Mouse (Mus musculus) forebrain, embryonic 16.5 days (tissue): ENCODE data around the gene Mical2. TPM values are rescaled to one million over a fixed set of nuclear protein-coding genes. Genes with fewer than 3 reads are reported as not detected.

Source experiments
- ATAC-seq: fragments of 200-750 bp; cut with Nextera tagmentation; 2 replicates; pipeline ENCODE4 v1.8.0; 2017; ENCODE audit warnings: mild to moderate bottlenecking, moderate library complexity
- H3K27ac ChIP-seq: fragments of 300-500 bp; sonication (generic); 2 replicates; pipeline ENCODE4 v1.5.1; 2014; ENCODE audit warnings: low read length, control low read depth
- H3K27me3 ChIP-seq: fragments of 300-500 bp; sonication (generic); replicated peaks from 2 replicates; pipeline ENCODE4 v1.6.1; 2014; ENCODE audit warnings: low read length; ENCODE audit not compliant: control insufficient read depth, insufficient read depth
- H3K36me3 ChIP-seq: fragments of 300-500 bp; sonication (generic); 2 replicates; pipeline ENCODE4 v1.6.1; 2014; ENCODE audit not compliant: control insufficient read depth, insufficient read depth
- H3K4me1 ChIP-seq: fragments of 300-500 bp; sonication (generic); replicated peaks from 2 replicates; pipeline ENCODE4 v1.6.1; 2014; ENCODE audit warnings: low read length; ENCODE audit not compliant: control insufficient read depth, insufficient read depth
- H3K4me2 ChIP-seq: fragments of 300-500 bp; sonication (generic); 2 replicates; pipeline ENCODE4 v1.6.1; 2014; ENCODE audit warnings: mild to moderate bottlenecking, low read length, control low read depth
- H3K4me3 ChIP-seq: fragments of 300-500 bp; sonication (generic); replicated peaks from 2 replicates; pipeline ENCODE4 v1.5.1; 2014; ENCODE audit warnings: mild to moderate bottlenecking, low read length, control low read depth
- H3K9ac ChIP-seq: fragments of 300-500 bp; sonication (generic); replicated peaks from 2 replicates; pipeline ENCODE4 v1.6.1; 2014; ENCODE audit warnings: low read depth, low read length, control low read depth
- H3K9me3 ChIP-seq: fragments of 300-500 bp; sonication (generic); 2 replicates; pipeline ENCODE4 v1.6.1; 2016; ENCODE audit warnings: low read length; ENCODE audit not compliant: control insufficient read depth
- WGBS: fragments of 180-500 bp; shearing (Covaris S2); extraction: QIAGEN DNeasy Blood & Tissue Kit; methylation state at CpG from one replicate; pipeline ENCODE4 v1.1.7; 2014; 5-methylcytosine and 5-hydroxymethylcytosine counted together
- polyA plus RNA-seq: library from polyadenylated mRNA; unstranded; fragments of >200 nt; fragmentation: Nextera tagmentation; extraction: Ambion mirVana; gene quantifications from 2 replicates; pipeline ENCODE4 v1.2.1, GENCODE M21; 2015

Gene Mical2
- polyA plus RNA-seq, 1 experiment from 2014 or later = 11.1 TPM

- no peak for ATAC-seq
- H3K9me3 ChIP-seq = no peaks in the 10 kb centered on the region
- H3K36me3 ChIP-seq = no peaks in the 10 kb centered on the region
- no peak overlapping the region for H3K9ac ChIP-seq
- 75% methylated on average over 4 of the region's 4 CpGs for WGBS
- H3K4me2 ChIP-seq = no peak overlapping the region
- H3K27ac ChIP-seq = no peak overlapping the region
- no peak overlapping the region for H3K4me3 ChIP-seq
- peaks cover 6% of the 10 kb centered on the region for H3K4me1 ChIP-seq
- no peaks in the 10 kb centered on the region for H3K27me3 ChIP-seq
These were observed 20.8 kb downstream of the Mical2 start for GRCm38 (mm10) chr7:112246442-112246841.

- H3K27ac ChIP-seq = no peak overlapping the region
- no peaks in the 10 kb centered on the region for H3K36me3 ChIP-seq
- no peaks in the 10 kb centered on the region for H3K9me3 ChIP-seq
- no peak overlapping the region for H3K4me3 ChIP-seq
- no peaks in the 10 kb centered on the region for H3K27me3 ChIP-seq
- H3K4me2 ChIP-seq = no peak overlapping the region
- H3K9ac ChIP-seq = no peak overlapping the region
- 0 out of 2 replicates have a peak, but pooled peaks cover 3% of the 10 kb centered on the region for H3K4me1 ChIP-seq
- 85% methylated on average over 3 of the region's 3 CpGs for WGBS
- ATAC-seq = no peak
These were observed 22.2 kb downstream of the Mical2 start for GRCm38 (mm10) chr7:112247890-112248289.

DNA sequence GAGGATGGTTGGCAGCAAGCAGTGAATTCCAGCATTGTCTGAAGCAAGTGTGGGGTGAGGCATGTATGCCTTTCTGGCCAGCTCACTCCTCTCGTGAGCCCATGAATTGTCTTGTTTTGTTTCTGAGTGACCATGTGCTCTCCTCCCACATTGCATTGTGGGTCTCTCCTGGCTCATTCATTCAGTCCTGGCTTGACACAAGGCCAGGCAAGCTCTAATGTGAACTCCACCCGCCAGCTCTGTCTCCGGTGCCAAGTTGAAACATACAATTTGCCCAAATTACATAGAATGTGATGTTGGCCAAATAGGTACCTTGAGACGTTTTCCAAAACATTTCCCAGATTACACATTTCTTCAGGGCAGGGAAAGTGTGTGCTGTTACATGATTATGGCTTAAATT is 23.8 kb downstream of the Mical2 start:
- Histone ChIP-seq H3K4me3 (no peak overlapping the region), H3K9ac (no peak overlapping the region), H3K9me3 (no peaks in the 10 kb centered on the region), H3K4me1 (no peaks in the 10 kb centered on the region), H3K27ac (no peak overlapping the region), H3K4me2 (no peak overlapping the region), H3K36me3 (no peaks in the 10 kb centered on the region), H3K27me3 (no peaks in the 10 kb centered on the region)
- 54% methylated on average over 4 of the region's 4 CpGs for WGBS
- ATAC-seq = no peak

DNA sequence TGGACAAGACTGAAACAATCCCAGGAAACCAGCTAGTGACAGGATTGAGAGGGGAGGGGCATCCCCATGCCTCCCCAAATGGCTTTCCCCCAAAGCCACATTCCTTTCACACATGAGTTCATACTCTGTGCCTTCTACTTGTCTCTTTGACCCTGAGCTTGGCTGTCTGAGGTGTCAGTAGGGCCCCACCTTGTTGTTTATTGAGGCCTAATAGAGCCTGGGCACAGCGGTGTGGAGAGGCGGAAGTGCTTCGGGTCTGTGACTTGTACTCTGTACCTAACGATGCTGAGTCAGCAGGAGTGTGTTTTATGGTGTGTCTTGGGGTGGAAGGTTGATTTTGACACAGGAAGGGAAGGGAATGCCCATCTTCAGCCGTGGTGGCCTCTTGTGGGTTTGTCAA is 26.4 kb downstream of the Mical2 start:
- no peaks in the 10 kb centered on the region for H3K27me3 ChIP-seq
- H3K27ac ChIP-seq = no peak overlapping the region
- H3K9me3 ChIP-seq = no peaks in the 10 kb centered on the region
- 79% methylated on average over 5 of the region's 5 CpGs for WGBS
- no peaks in the 10 kb centered on the region for H3K4me1 ChIP-seq
- no peak overlapping the region for H3K9ac ChIP-seq
- H3K36me3 ChIP-seq = no peaks in the 10 kb centered on the region
- H3K4me2 ChIP-seq = no peak overlapping the region
- H3K4me3 ChIP-seq = no peak overlapping the region
- ATAC-seq = no peak

- Histone ChIP-seq H3K4me2 (no peak overlapping the region), H3K27ac (no peak overlapping the region), H3K9me3 (no peaks in the 10 kb centered on the region), H3K27me3 (no peaks in the 10 kb centered on the region), H3K4me1 (no peaks in the 10 kb centered on the region), H3K9ac (no peak overlapping the region), H3K36me3 (no peaks in the 10 kb centered on the region), H3K4me3 (no peak overlapping the region)
- WGBS = 80% methylated on average over 3 of the region's 3 CpGs
- no peak for ATAC-seq
These were observed 28.6 kb downstream of the Mical2 start for GRCm38 (mm10) chr7:112254233-112254632.

GRCm38 (mm10) chr7:112255248-112255866 is 29.7 kb downstream of the Mical2 start:
- no peak overlapping the region for H3K27ac ChIP-seq
- H3K4me3 ChIP-seq = no peak overlapping the region
- no peak for ATAC-seq
- H3K9ac ChIP-seq = no peak overlapping the region
- WGBS = 54% methylated on average over 3 of the region's 3 CpGs
- no peaks in the 10 kb centered on the region for H3K9me3 ChIP-seq
- no peak overlapping the region for H3K4me2 ChIP-seq
- H3K27me3 ChIP-seq = no peaks in the 10 kb centered on the region
- no peaks in the 10 kb centered on the region for H3K36me3 ChIP-seq
- no peaks in the 10 kb centered on the region for H3K4me1 ChIP-seq

DNA sequence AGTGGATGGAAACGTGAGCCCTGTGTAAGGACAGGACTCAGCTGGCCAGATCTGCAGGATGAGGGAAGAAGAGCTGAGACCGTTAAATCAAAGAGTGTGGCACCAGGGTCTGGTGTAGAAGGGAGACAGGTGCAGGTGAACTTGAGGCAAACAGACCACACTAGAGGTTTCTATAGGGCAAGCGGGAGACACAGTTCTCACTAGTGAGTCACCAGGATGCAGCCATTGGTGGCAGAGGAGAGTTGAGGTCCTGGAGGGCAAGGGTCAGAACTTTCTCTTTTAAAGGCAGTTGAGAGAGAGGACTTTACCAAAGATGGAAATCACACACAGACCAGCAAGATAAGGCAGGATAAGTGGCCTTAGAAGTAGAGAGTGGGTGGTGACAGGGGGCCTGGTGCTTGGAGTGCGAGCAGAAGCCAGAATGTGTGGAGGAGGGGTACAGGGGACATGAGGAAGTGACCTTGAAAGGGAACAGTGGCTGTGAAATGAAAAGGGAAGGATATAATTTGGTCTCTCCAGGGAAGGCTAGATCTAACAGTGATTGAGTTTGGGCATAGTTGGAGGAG is 32.8 kb downstream of the Mical2 start:
- no peaks in the 10 kb centered on the region for H3K9me3 ChIP-seq
- H3K36me3 ChIP-seq = no peaks in the 10 kb centered on the region
- no peak overlapping the region for H3K4me3 ChIP-seq
- no peaks in the 10 kb centered on the region for H3K4me1 ChIP-seq
- no peak overlapping the region for H3K27ac ChIP-seq
- H3K27me3 ChIP-seq = no peaks in the 10 kb centered on the region
- WGBS = 85% methylated on average over 4 of the region's 4 CpGs
- no peak for ATAC-seq
- no peak overlapping the region for H3K4me2 ChIP-seq
- H3K9ac ChIP-seq = no peak overlapping the region

DNA sequence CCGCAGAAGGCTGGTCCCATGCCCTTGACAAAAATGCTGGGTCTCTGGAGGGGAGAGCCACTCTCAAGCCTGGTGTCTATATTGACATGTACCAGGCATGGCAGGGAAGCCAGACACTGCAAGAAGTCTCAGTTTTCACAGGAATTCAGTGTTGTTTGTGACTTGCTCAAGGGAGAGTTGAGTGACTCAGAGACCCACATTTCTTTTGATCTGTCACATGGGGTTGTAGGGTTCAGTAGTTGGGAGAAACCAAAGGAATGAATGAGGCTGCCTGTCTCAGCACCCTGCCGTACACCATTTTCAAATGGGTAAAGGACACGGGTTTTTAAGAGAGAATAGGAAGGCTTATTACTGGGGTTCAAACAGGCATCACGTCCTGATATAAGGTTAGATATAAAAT is 33.6 kb downstream of the Mical2 start:
- H3K9me3 ChIP-seq = no peaks in the 10 kb centered on the region
- no peaks in the 10 kb centered on the region for H3K36me3 ChIP-seq
- H3K4me3 ChIP-seq = no peak overlapping the region
- no peak for ATAC-seq
- H3K27ac ChIP-seq = no peak overlapping the region
- 93% methylated on average over 4 of the region's 4 CpGs for WGBS
- H3K27me3 ChIP-seq = no peaks in the 10 kb centered on the region
- H3K4me1 ChIP-seq = no peaks in the 10 kb centered on the region
- no peak overlapping the region for H3K9ac ChIP-seq
- H3K4me2 ChIP-seq = no peak overlapping the region

DNA sequence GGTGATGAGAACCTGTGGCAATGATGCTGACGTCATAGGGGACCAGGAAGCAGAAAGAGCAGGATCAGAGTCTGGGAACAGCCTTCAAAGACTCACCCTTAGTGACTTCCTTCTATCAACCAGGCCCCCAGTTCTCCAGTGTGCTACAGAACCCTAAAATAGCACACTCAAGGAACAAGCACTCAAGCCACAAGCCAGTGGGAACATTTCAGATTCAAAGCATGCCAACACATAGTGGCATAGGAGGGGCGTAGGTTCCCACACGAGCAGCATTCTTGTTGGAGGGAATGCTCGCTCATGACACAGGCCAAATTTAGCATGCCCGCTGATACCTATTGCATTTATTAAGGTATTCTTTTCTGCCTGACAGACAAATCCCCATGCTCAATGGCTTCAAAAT is 35.5 kb downstream of the Mical2 start:
- ATAC-seq = no peak
- Histone ChIP-seq H3K4me2 (no peak overlapping the region), H3K27ac (no peak overlapping the region), H3K4me1 (no peaks in the 10 kb centered on the region), H3K9ac (no peak overlapping the region), H3K9me3 (no peaks in the 10 kb centered on the region), H3K27me3 (no peaks in the 10 kb centered on the region), H3K36me3 (no peaks in the 10 kb centered on the region), H3K4me3 (no peak overlapping the region)
- 85% methylated on average over 5 of the region's 5 CpGs for WGBS

GRCm38 (mm10) chr7:112267266-112267665 is 41.6 kb downstream of the Mical2 start:
- no peaks in the 10 kb centered on the region for H3K36me3 ChIP-seq
- WGBS = 91% methylated on average over 5 of the region's 5 CpGs

More at GRCm38 (mm10) chr7:112267266-112267665, 41.6 kb downstream of the Mical2 start:
- Histone ChIP-seq H3K4me3 (no peak overlapping the region), H3K27ac (no peak overlapping the region), H3K9ac (no peak overlapping the region), H3K4me2 (no peak overlapping the region), H3K9me3 (no peaks in the 10 kb centered on the region), H3K4me1 (peaks cover 3% of the 10 kb centered on the region), H3K27me3 (no peaks in the 10 kb centered on the region)
- ATAC-seq = no peak
